Mouse (Mus musculus): Measurements from ENCODE around the gene Hras.

Hras gene

DNA sequence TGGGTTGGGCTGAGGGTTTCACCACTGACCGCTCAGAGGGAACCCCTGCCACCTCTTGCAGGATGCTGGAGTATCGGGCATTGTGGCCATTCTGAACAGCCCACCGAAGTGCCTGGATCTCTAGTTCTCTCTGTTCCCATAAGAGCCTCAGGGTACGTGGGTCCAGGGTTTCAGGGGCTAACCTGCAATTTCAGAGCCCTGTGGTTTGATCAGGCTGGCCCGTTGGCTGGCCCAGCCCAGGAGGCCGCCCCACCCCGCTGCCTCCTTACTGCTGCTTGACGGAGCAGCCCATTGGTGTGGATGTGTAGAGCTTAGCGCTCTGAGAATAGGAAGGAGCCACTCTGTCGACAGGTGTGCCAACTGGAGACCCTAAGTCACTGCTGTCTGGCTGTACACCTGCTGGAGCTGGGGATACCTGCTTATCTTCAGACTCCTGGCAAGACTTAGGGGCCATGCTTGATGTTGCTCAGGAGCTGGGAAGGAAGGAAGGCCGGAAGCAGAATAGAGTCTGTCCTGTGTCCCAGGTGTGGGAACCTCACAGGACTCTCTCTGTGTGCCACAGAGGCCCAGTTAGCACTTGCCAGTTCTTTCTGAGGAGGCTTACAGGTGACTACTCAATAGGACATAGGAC is 19.9 kb upstream of the Hras start, which contains the start of gene Lmntd2:
TSS of gene Lmntd2 (minus strand) at position 476 of the 631 bp plus-strand sequence.
- ATAC-seq (ENCODE audit: low TSS enrichment), result no peak

DNA sequence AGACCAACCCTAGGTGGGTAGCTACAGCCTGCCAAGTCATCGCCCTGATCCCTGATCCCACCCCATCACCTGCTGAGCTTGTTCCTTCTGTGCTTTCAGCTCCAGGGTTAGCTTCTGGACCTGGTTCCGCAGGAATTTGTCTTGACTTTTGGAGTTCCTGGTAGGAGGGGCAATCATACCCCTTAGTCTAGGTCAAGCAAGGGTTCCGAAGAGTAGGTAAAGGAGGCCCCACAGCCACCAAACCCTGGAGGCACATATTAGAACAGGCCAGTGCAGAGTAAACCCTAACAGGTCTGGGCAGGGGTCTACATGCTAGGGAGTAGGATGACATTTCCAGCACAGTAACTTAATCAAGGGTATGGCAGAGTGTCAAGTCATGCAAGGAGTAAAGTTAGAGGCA is 19.3 kb upstream of the Hras start:
- ATAC-seq (ENCODE audit: low TSS enrichment), result no peak

DNA sequence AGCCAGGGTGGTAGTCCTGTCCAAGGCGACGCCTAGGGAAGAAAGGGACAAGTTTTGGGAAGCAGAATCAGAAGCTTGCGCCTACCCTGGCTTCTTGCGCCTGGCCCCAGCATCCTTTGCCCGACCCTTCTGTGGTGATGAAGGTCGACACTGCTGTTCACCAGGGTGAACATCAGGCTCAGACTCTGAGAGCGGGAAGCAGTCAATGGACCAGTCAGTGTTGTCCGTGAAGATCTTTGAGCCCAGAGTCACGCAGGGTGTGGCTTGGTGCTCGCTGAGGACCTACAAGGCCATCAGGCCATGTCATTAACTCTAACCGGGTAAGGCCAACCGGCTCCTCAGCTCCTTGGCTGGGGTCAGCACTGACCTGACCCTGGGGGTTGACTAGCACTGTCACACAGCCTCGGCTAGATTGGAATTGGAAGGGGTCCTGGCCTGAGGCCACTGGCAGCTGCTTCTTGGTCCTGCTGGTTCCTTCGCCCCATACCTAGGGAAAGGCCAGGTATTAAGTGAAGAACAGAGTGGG is 16.9 kb upstream of the Hras start:
- ATAC-seq (ENCODE audit: low TSS enrichment), result no peak

DNA sequence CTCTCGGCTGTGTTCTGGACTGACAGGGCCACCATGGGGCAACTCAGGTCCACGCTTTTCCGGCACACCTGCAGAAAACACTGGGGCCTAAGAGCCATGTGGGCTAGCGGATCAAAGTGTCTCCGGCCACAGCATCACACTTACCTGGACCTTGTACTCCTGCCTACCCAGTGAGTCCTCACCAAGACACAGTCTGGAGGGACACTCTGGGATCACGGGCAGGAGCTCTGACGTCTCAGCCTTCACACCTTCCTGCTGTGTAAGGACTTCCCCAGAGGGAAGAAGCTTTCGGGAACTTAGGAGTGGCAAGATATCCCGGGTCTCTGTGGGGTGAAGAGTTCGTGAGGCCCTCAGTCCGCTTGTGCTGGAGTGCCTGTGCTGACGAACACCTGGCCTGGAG is 16.3 kb upstream of the Hras start:
- ATAC-seq (ENCODE audit: low TSS enrichment), result no peak

DNA sequence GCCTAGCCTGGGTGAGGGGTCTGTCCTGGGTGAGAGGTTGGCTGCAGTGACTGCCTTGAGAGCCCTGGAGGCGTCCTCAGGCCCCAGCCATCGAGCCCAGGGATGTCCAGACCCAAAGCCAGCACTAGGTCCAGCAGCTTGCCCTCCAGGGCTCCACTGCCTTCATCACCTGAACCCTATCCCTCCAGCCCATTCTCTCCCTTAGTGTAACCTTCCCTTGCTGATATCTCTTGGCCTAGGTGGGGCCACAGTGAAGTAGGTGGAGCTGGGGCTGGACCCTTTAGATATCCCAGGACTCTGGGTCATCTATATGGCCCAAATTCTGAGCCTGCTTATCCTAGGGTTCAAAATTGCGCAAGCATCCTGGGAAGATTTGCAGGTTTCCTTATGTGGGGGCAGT is 15.7 kb upstream of the Hras start:
- no peak for ATAC-seq (ENCODE audit: low TSS enrichment)

GRCm38 (mm10) chr7:141206182-141206937 is 12.6 kb upstream of the Hras start:
- no peak for ATAC-seq (ENCODE audit: low TSS enrichment)

DNA sequence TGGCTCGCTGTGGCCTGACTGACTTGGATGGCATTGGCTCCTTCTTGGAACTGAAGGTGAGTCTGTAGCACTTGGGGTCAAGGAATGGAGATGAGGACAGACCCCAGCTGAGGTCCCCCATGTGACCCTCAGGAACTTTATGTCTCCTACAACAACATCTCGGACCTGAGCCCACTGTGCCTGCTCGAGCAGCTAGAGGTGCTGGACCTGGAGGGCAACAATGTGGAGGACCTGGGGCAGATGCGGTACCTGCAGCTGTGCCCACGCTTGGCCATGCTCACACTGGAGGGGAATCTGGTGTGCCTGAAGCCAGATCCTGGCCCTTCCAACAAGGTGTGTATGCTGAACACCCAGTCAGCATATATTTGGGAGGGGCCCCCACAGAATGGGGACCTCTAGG is 11.7 kb upstream of the Hras start:
- ATAC-seq (ENCODE audit: low TSS enrichment), result no peak

GRCm38 (mm10) chr7:141204546-141204945 is 10.7 kb upstream of the Hras start:
- ATAC-seq (ENCODE audit: low TSS enrichment), result no peak

DNA sequence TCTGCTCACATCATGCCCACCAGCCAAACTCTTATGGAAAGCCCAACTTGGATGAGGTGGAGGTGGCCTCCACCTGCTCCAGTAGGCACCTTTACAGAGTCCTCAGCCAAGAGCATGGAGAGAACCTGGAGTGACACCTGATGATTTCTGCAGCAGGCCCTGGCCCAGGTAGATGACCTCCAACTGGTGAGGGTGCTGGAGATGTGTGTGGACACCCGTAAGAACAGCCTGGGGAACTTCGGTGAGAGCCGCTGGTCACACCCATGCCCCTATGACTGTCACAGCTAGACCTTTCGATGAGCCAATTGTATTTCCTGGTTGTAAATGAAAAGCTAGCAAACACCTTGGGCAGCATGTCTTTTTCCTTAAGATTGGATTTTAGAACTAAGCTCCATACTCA is 4.3 kb upstream of the Hras start:
- ATAC-seq (ENCODE audit: low TSS enrichment), result no peak

GRCm38 (mm10) chr7:141196619-141197282 is 2.9 kb upstream of the Hras start:
- ATAC-seq (ENCODE audit: low TSS enrichment), result no peak

- no peak for ATAC-seq (ENCODE audit: low TSS enrichment)
Measured at GRCm38 (mm10) chr7:141195754-141196153, 1.9 kb upstream of the Hras start.

DNA sequence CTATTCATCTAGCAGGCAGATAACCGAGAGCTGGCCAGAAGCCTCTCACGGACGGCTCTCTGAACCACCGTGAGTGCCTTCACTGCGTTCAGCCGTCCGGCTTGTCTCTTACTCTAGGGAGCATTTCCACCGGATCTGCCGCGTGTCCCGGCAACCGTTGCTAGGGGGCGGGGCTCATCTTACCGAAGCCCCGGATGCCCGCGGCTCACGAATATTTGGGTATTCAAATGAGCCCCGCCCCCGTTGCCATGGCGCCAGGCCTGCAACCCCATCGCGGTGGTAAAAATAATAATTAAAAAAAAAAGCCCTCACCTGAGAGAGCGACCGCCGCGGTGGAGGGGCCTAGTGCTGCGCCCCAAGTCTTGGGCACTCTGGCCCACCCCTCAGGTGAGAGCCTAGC is 1.0 kb upstream of the Hras start:
- peak; percentile 65 for ATAC-seq (ENCODE audit: low TSS enrichment)

- ATAC-seq (ENCODE audit: low TSS enrichment), result no peak
Measured at GRCm38 (mm10) chr7:141194409-141194808, 604 bp upstream of the Hras start.

DNA sequence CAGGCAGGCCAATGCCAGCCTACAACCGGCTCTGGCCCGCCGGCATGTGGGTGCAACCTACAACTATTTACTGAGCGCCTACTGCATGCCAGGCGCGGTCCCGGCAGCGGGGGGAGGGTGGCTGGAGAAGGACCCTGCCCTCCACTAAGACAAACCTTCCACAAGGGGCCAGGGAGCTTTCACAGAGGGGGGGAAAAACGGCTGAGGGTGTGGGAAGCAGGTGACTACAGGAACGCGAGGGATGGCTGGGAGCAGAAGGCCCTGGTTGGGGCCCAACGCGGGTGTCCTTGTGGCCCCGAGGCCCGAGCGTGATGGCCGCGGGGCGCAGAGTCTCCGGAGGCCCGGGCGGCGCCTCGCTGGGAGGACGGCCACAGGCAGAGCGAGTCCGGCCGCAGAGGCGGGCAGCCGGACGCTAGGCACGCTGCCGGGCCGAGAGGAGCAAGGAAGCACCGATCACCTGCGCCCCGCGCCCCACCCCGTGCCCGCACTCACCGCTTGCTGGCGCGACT is 403 bp downstream of the Hras start:
- ATAC-seq (ENCODE audit: low TSS enrichment), result peak; percentile 11; the same call in 1 of the 2 replicates

GRCm38 (mm10) chr7:141192776-141193347 is 943 bp downstream of the Hras start:
- ATAC-seq (ENCODE audit: low TSS enrichment), result no peak

DNA sequence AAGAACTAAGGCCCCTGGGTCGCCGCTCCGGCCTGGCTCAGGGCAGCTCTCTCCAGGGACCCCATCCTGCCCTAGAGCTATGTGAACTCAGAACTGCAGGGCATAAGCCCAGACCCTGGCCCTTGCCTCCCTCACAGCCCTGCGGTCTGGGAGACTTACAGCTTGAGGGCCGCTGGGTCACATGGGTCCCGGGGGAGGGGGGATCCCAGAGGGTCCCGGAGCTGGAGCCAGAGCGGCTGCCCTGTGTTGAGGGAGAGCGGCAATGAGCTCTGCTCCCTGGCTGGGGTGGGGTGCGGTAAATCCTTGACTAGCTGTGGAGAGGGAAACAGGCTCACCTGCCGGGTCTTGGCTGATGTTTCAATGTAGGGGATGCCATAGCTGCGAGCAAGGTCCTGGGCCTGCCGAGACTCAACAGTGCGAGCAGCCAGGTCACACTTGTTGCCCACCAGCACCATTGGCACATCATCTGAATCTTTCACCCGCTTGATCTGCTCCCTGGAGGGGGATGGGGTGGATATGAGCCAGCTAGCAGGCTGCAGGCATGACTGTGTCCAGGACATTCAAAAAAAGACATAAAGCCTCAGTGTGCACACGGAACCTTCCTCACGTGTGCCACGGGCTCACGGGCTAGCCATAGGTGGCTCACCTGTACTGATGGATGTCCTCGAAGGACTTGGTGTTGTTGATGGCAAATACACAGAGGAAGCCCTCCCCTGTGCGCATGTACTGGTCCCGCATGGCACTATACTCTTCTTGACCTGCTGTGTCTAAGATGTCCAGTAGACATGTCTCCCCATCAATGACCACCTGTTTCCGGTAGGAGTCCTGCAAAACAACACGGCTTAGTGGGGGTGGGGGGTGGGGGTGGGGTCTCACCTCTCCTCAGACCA is 1.8 kb downstream of the Hras start:
- ATAC-seq (ENCODE audit: low TSS enrichment), result no peak

DNA sequence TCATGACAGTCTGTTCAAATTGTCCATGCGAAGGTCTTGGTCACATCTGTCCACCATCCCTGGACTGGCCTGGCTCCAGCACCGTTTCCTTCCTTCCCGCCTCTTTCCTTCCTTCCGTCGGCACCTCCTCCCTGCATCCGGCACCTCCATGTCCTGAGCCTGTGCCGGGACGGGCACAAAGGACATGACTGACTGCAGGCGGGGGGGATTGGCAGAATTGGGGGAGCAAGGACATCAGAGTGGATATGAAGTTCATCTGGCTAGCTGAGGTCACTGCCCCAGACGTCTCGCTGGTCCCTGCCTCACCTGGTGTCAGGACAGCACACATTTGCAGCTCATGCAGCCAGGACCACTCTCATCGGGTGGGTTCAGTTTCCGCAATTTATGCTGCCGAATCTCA is 2.8 kb downstream of the Hras start:
- no peak for ATAC-seq (ENCODE audit: low TSS enrichment)

DNA sequence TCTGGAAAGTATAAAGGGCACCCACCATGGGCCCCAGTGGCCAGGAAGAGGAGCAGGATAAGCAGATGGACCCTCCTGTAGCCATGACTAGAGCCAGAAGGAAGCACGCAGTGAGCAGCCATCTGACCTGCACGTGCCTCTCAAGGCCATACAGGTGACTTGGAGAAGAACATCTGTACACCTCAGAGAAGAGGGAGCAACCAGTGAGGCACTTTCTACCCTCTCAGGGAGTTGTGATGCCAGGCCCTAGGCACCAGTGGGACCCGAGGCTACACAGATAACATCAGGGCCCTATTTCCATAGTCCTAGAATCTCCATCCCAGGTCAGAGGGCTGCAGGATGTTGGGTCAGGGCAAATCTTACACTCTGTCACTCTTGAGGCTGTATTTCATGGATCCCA is 3.6 kb downstream of the Hras start:
- ATAC-seq (ENCODE audit: low TSS enrichment), result no peak

DNA sequence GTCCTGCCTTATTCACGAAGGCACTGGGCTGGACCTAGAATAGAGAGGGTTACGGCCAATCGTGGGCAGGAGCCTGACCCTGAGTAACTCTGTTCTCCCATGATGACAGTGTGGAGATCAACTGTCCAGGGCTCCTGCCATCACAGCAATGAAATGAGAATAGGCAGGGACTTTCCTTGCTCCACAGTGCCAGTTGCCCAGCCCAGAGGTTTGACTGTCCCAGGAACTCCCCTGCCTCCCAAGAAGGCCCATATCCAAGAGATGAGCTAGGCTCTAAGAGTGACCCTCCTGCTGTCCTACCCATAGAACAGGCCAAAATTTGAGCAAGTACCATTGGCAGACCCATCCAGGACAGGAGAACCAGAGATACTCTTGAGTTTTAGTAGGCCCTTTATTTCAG is 5.1 kb downstream of the Hras start:
- ATAC-seq (ENCODE audit: low TSS enrichment), result no peak

GRCm38 (mm10) chr7:141188194-141188593 is 5.6 kb downstream of the Hras start:
- ATAC-seq (ENCODE audit: low TSS enrichment), result no peak

DNA sequence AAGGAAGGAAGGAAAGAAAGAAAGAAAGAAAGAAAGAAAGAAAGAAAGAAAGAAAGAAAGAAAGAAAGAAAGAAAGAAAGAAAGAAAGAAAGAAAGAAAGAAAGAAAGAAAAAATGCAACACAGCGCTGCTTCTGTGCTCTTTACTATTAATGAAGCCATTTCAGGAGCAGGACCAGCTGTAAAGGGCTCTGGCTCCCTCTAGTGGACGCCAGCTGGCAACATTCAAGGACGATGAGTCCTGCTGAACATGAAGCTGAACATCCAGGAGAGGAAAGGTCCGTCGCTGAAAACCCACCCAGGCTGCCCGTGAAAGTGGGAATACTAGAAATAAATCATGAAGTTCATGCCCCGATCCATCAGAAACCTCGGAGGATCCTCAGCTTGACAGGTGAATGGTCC is 17.6 kb downstream of the Hras start:
- peak; percentile 56; the same call in 1 of the 2 replicates for ATAC-seq (ENCODE audit: low TSS enrichment)

Measured in frontal cortex, adult (tissue).